Mouse (Mus musculus) MEL (cell line): ENCODE measurements around the gene Nrip1. TPM values are rescaled to one million over a fixed set of nuclear protein-coding genes. Genes with fewer than 3 reads are reported as not detected.

ENCODE experiments used
- DNase-seq: peaks from one replicate; pipeline ENCODE4 v3.0.0; 2011; ENCODE audit warnings: low read depth, low spot score
- H3K27ac ChIP-seq: 2 replicates; pipeline ENCODE4 v1.5.1; 2012; ENCODE audit warnings: low read depth, mild to moderate bottlenecking, control low read depth, low read length, moderate library complexity; ENCODE audit not compliant: control insufficient read depth
- H3K27me3 ChIP-seq, 2 experiments: fragments of 150-350 bp in 1 of 2; sonication (generic) in 1 of 2; 2 replicates each; pipeline ENCODE4 v1.6.1; 2012; ENCODE audit warnings: low read length in 2 of 2, mild to moderate bottlenecking in 2 of 2, improper control_type of control experiment in 1 of 2, moderate library complexity in 1 of 2; ENCODE audit not compliant: insufficient read depth in 2 of 2, control insufficient read depth in 1 of 2
- H3K36me3 ChIP-seq, 2 experiments: 2 replicates each; pipeline ENCODE4 v1.6.1; 2012 to 2014; ENCODE audit warnings: low read length in 2 of 2, improper control_type of control experiment in 1 of 2, inconsistent platforms in 1 of 2, mild to moderate bottlenecking in 1 of 2; ENCODE audit not compliant: insufficient read depth in 2 of 2, control insufficient read depth in 1 of 2
- H3K4me1 ChIP-seq, 2 experiments: fragments of 150-350 bp in 1 of 2; sonication (generic) in 1 of 2; 2 replicates each; pipeline ENCODE4 v1.6.1; 2012; ENCODE audit warnings: low read length in 2 of 2, improper control_type of control experiment in 1 of 2, mild to moderate bottlenecking in 1 of 2; ENCODE audit not compliant: insufficient read depth in 2 of 2, control insufficient read depth in 1 of 2
- H3K4me3 ChIP-seq, 2 experiments: fragments of 150-350 bp in 1 of 2; sonication (generic) in 1 of 2; 2 replicates each; pipeline ENCODE4 v1.5.1; 2012; ENCODE audit warnings: low read depth in 2 of 2, low read length in 2 of 2, mild to moderate bottlenecking in 2 of 2, moderate library complexity in 2 of 2, control low read depth in 1 of 2, improper control_type of control experiment in 1 of 2; ENCODE audit not compliant: control insufficient read depth in 1 of 2, insufficient read depth in 1 of 2
- H3K79me2 ChIP-seq: 2 replicates; pipeline ENCODE4 v1.6.1; 2012; ENCODE audit warnings: mild to moderate bottlenecking, low read length, moderate library complexity; ENCODE audit not compliant: control insufficient read depth, poor library complexity, insufficient read depth
- H3K9ac ChIP-seq: 2 replicates; pipeline ENCODE4 v1.6.1; 2012; ENCODE audit warnings: low read depth, mild to moderate bottlenecking, control low read depth, low read length, moderate library complexity; ENCODE audit not compliant: control insufficient read depth, poor library complexity, severe bottlenecking
- H3K9me3 ChIP-seq: fragments of 150-350 bp; sonication (generic); replicated peaks from 2 replicates; pipeline ENCODE4 v1.6.1; 2012; ENCODE audit warnings: mild to moderate bottlenecking, low read length, improper control_type of control experiment, moderate library complexity; ENCODE audit not compliant: insufficient read depth
- BHLHE40 ChIP-seq: IDR thresholded peaks from 2 replicates; pipeline ENCODE4 v1.6.1; 2012; ENCODE audit warnings: low read depth, mild to moderate bottlenecking, inconsistent platforms, low read length, improper control_type of control experiment, borderline replicate concordance
- CHD1 ChIP-seq: IDR thresholded peaks from 2 replicates; pipeline ENCODE4 v1.6.1; 2012; ENCODE audit warnings: low read depth, mild to moderate bottlenecking, inconsistent platforms, low read length, improper control_type of control experiment
- CHD2 ChIP-seq: IDR thresholded peaks from 2 replicates; pipeline ENCODE4 v1.6.1; 2011; ENCODE audit warnings: low read length, improper control_type of control experiment
- CTCF ChIP-seq, 3 experiments: IDR thresholded peaks in 2 of 3; conservative IDR thresholded peaks in 1 of 3; 2 replicates each; pipeline ENCODE4 v1.5.1; 2011 to 2012; ENCODE audit warnings: low read length in 3 of 3, low read depth in 2 of 3, mild to moderate bottlenecking in 2 of 3, improper control_type of control experiment in 1 of 3, inconsistent platforms in 1 of 3, mixed read lengths in 1 of 3, moderate library complexity in 1 of 3; ENCODE audit not compliant: control insufficient read depth in 1 of 3, insufficient read depth in 1 of 3, poor library complexity in 1 of 3, severe bottlenecking in 1 of 3
- E2F4 ChIP-seq: IDR thresholded peaks from 2 replicates; pipeline ENCODE4 v1.6.1; 2011; ENCODE audit warnings: low read depth, low read length, improper control_type of control experiment, borderline replicate concordance
- ELF1 ChIP-seq: IDR thresholded peaks from 2 replicates; pipeline ENCODE4 v1.6.1; 2014; ENCODE audit warnings: low read depth, mild to moderate bottlenecking, inconsistent platforms, low read length, improper control_type of control experiment, moderate library complexity
- EP300 ChIP-seq, 2 experiments: IDR thresholded peaks; 2 replicates each; pipeline ENCODE4 v1.6.1; 2011; ENCODE audit warnings: improper control_type of control experiment in 2 of 2, low read length in 2 of 2, low read depth in 1 of 2, mild to moderate bottlenecking in 1 of 2
- ETS1 ChIP-seq: IDR thresholded peaks from 2 replicates; pipeline ENCODE4 v1.6.1; 2012; ENCODE audit warnings: low read depth, mild to moderate bottlenecking, inconsistent platforms, low read length, improper control_type of control experiment, moderate library complexity
- GABPA ChIP-seq: IDR thresholded peaks from 2 replicates; pipeline ENCODE4 v1.6.1; 2012; ENCODE audit warnings: low read depth, mild to moderate bottlenecking, inconsistent platforms, low read length, improper control_type of control experiment, moderate library complexity
- GATA1 ChIP-seq: IDR thresholded peaks from 2 replicates; pipeline ENCODE4 v1.6.1; 2011; ENCODE audit warnings: low read depth, low read length, improper control_type of control experiment
- HCFC1 ChIP-seq: IDR thresholded peaks from 2 replicates; pipeline ENCODE4 v1.6.1; 2012; ENCODE audit warnings: low read depth, mild to moderate bottlenecking, inconsistent platforms, low read length, improper control_type of control experiment, moderate library complexity
- JUND ChIP-seq: IDR thresholded peaks from 2 replicates; pipeline ENCODE4 v1.6.1; 2011; ENCODE audit warnings: low read depth, mild to moderate bottlenecking, improper control_type of control experiment, low read length
- KAT2A ChIP-seq: conservative IDR thresholded peaks from 2 replicates; pipeline ENCODE4 v1.6.1; 2012; ENCODE audit warnings: low read depth, low read length, improper control_type of control experiment, inconsistent platforms
- MAFK ChIP-seq: IDR thresholded peaks from 2 replicates; pipeline ENCODE4 v1.6.1; 2011; ENCODE audit warnings: low read depth, mild to moderate bottlenecking, low read length, improper control_type of control experiment, borderline replicate concordance
- MAX ChIP-seq: IDR thresholded peaks from 2 replicates; pipeline ENCODE4 v1.6.1; 2011; ENCODE audit warnings: low read length, improper control_type of control experiment
- MAZ ChIP-seq: IDR thresholded peaks from 2 replicates; pipeline ENCODE4 v1.6.1; 2012; ENCODE audit warnings: low read depth, mild to moderate bottlenecking, inconsistent platforms, low read length, improper control_type of control experiment
- MEF2A ChIP-seq: IDR thresholded peaks from 2 replicates; pipeline ENCODE4 v1.6.1; 2014; ENCODE audit warnings: low read depth, mild to moderate bottlenecking, inconsistent platforms, low read length, improper control_type of control experiment; ENCODE audit not compliant: poor library complexity, insufficient replicate concordance, severe bottlenecking; ENCODE audit errors: extremely low read depth
- MXI1 ChIP-seq: IDR thresholded peaks from 2 replicates; pipeline ENCODE4 v1.6.1; 2011; ENCODE audit warnings: mild to moderate bottlenecking, low read depth, low read length, improper control_type of control experiment
- MYB ChIP-seq: IDR thresholded peaks from 2 replicates; pipeline ENCODE4 v1.6.1; 2011; ENCODE audit warnings: mild to moderate bottlenecking, low read depth, low read length, improper control_type of control experiment
- MYC ChIP-seq: IDR thresholded peaks from 2 replicates; pipeline ENCODE4 v1.6.1; 2011; ENCODE audit warnings: low read depth, mild to moderate bottlenecking, low read length, improper control_type of control experiment, moderate library complexity
- NELFE ChIP-seq: IDR thresholded peaks from 2 replicates; pipeline ENCODE4 v1.6.1; 2011; ENCODE audit warnings: low read depth, low read length, improper control_type of control experiment
- NRF1 ChIP-seq: IDR thresholded peaks from 2 replicates; pipeline ENCODE4 v1.6.1; 2014; ENCODE audit warnings: low read depth, mild to moderate bottlenecking, inconsistent platforms, low read length, improper control_type of control experiment, moderate library complexity; ENCODE audit not compliant: poor library complexity, insufficient read depth, severe bottlenecking
- POLR2A ChIP-seq, 2 experiments: IDR thresholded peaks; 2 replicates each; pipeline ENCODE4 v1.6.1; 2011 to 2012; ENCODE audit warnings: low read length in 2 of 2, mild to moderate bottlenecking in 2 of 2, control low read depth in 1 of 2, improper control_type of control experiment in 1 of 2, low read depth in 1 of 2, moderate library complexity in 1 of 2; ENCODE audit not compliant: control insufficient read depth in 1 of 2, insufficient read depth in 1 of 2, poor library complexity in 1 of 2
- POLR2AphosphoS5 ChIP-seq: IDR thresholded peaks from 2 replicates; pipeline ENCODE4 v1.6.1; 2012; ENCODE audit warnings: low read depth, borderline replicate concordance, mild to moderate bottlenecking, inconsistent platforms, low read length, moderate library complexity, mixed read lengths
- RCOR1 ChIP-seq: IDR thresholded peaks from 2 replicates; pipeline ENCODE4 v1.6.1; 2012; ENCODE audit warnings: low read depth, mild to moderate bottlenecking, inconsistent platforms, low read length, improper control_type of control experiment
- SMC3 ChIP-seq: IDR thresholded peaks from 2 replicates; pipeline ENCODE4 v1.6.1; 2011; ENCODE audit warnings: low read depth, low read length, improper control_type of control experiment
- TAL1 ChIP-seq: IDR thresholded peaks from 2 replicates; pipeline ENCODE4 v1.6.1; 2012; ENCODE audit warnings: mild to moderate bottlenecking, inconsistent platforms, low read length, moderate library complexity, mixed read lengths
- TBP ChIP-seq: IDR thresholded peaks from 2 replicates; pipeline ENCODE4 v1.8.0; 2011; ENCODE audit warnings: low read depth, low read length, improper control_type of control experiment
- TCF12 ChIP-seq: IDR thresholded peaks from 2 replicates; pipeline ENCODE4 v1.6.1; 2014; ENCODE audit warnings: low read depth, mild to moderate bottlenecking, inconsistent platforms, low read length, improper control_type of control experiment, moderate library complexity
- UBTF ChIP-seq: IDR thresholded peaks from 2 replicates; pipeline ENCODE4 v1.6.1; 2012; ENCODE audit warnings: low read depth, mild to moderate bottlenecking, inconsistent platforms, low read length, improper control_type of control experiment, moderate library complexity, borderline replicate concordance; ENCODE audit not compliant: insufficient read depth
- USF2 ChIP-seq, 2 experiments: IDR thresholded peaks; 2 replicates each; pipeline ENCODE4 v1.6.1; 2011 to 2012; ENCODE audit warnings: improper control_type of control experiment in 2 of 2, low read length in 2 of 2, borderline replicate concordance in 1 of 2, inconsistent platforms in 1 of 2, low read depth in 1 of 2, mild to moderate bottlenecking in 1 of 2; ENCODE audit not compliant: insufficient read depth in 1 of 2
- ZC3H11A ChIP-seq: IDR thresholded peaks from 2 replicates; pipeline ENCODE4 v1.6.1; 2012; ENCODE audit warnings: low read depth, mild to moderate bottlenecking, inconsistent platforms, low read length, improper control_type of control experiment
- ZKSCAN1 ChIP-seq: IDR thresholded peaks from 2 replicates; pipeline ENCODE4 v1.6.1; 2012; ENCODE audit warnings: low read depth, mild to moderate bottlenecking, inconsistent platforms, low read length, improper control_type of control experiment, moderate library complexity
- ZMIZ1 ChIP-seq: IDR thresholded peaks from 2 replicates; pipeline ENCODE4 v1.6.1; 2012; ENCODE audit warnings: low read depth, mild to moderate bottlenecking, inconsistent platforms, low read length, improper control_type of control experiment, moderate library complexity
- polyA plus RNA-seq, 2 experiments: library from polyadenylated mRNA; stranded (reverse) in 1 of 2; unstranded in 1 of 2; fragments of >175 nt in 1 of 2; fragments of >200 nt in 1 of 2; gene quantifications; 2 replicates each; pipeline versions ENCODE4 v1.2.1 to v1.2.4; 2012; ENCODE audit warnings: low replicate concordance in 2 of 2, low read depth in 1 of 2; ENCODE audit not compliant: insufficient read length in 2 of 2, insufficient read depth in 1 of 2, missing spikeins in 1 of 2
- total RNA-seq: library from RNA; depleted of rRNA; stranded (reverse); fragments of 300-350 nt; gene quantifications from 2 replicates; pipeline ENCODE4 v1.2.3, GENCODE M21; 2012

The Nrip1 gene
- total and polyA plus RNA-seq, 3 experiments: 13.6 to 42.6 (median 21.1) TPM

DNA sequence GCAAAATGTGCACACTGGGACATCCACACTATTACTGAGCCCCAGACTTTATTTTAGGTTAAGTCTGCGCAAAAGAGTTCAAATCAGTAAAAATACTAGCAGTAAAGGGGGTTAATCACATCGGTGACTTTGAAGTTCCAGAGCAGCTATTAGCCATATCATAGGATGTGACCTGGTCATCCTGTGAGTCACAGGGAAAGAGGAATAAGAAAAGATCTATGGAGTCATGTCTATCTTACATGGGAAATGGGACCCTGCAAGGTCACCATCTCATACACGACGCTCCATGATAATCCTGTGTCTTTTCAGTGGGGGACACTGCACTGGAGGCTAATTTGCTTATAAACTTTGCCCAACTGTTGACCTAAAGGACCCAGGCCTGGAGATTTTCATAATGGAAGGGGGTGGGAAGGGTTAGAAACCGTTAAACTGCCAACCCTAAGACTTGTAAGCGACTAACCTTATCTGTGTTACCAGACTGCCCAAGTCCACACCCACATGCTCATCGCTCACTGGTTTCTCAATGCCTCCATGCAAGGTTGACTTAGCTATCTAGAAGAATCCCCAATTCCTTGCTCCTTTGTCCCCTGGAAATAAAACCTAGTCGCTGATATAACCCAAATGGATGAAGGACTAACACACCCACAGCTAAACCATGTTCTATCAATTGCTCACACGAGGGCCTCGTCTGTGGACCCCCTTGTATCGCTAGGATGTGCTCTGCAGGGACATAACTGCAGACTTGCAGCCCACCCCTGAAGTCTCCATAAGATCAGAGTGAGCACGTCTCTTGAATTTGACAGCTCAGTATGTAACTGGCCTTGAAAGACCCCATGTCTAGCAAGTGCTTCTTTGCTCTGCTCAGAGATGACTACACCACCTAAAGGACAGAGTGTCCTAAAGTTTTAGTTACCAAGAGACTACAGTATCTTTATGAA is 59.3 kb downstream of the Nrip1 start:
- H3K9me3 ChIP-seq: no peaks in the 10 kb centered on the region
- DNase-seq: peak; percentile 92
- no peak overlapping the region; a peak in 1 of 4 replicates for H3K4me3 ChIP-seq
- H3K4me1 ChIP-seq: peaks cover 47 to 48% of the 10 kb centered on the region in 2 experiments
- H3K36me3 ChIP-seq: peaks cover 4 to 62% of the 10 kb centered on the region in 2 experiments; a peak in 3 of 4 replicates
- H3K27ac ChIP-seq: peak overlapping the region; percentile 99
- H3K9ac ChIP-seq: peak overlapping the region; percentile 64
- H3K27me3 ChIP-seq: no peaks in the 10 kb centered on the region
- peaks cover 38% of the 10 kb centered on the region for H3K79me2 ChIP-seq
- TF ChIP-seq CTCF (IDR thresholded peaks at IDR 0.05 in 2 of 3, conservative IDR thresholded peaks at IDR 0.05 in 1 of 3; ENCODE audit: control insufficient read depth in 1 of 3, insufficient read depth in 1 of 3, low read depth in 2 of 3, low read length in 3 of 3, poor library complexity in 1 of 3, severe bottlenecking in 1 of 3) (no peak), USF2 (IDR thresholded peaks at IDR 0.05; ENCODE audit: borderline replicate concordance in 1 of 2, insufficient read depth in 1 of 2, low read depth in 1 of 2, low read length in 2 of 2) (no peak), BHLHE40 (no peak), GATA1 (peak; percentile 93), POLR2AphosphoS5 (no peak), EP300 (IDR thresholded peaks at IDR 0.05; ENCODE audit: low read depth in 1 of 2, low read length in 2 of 2) (peak; percentile 98 to 100), ZMIZ1 (no peak; the same call in 1 of the 2 replicates), POLR2A (IDR thresholded peaks at IDR 0.05; ENCODE audit: control insufficient read depth in 1 of 2, insufficient read depth in 1 of 2, low read depth in 1 of 2, low read length in 2 of 2, poor library complexity in 1 of 2) (peak in 1 of 2 experiments; percentile 61; a peak in 2 of 4 replicates), NRF1 (peak; percentile 31; the same call in 1 of the 2 replicates), MYB (peak; percentile 100), ZKSCAN1 (no peak), MXI1 (peak; percentile 37), JUND (peak; percentile 88), ETS1 (peak; percentile 90), ELF1 (no peak), KAT2A (no peak), ZC3H11A (no peak), HCFC1 (0 out of 2 replicates have a peak, but pooled peaks have one; percentile 18), UBTF (no peak), TAL1 (peak; percentile 94), GABPA (no peak), MAFK (no peak), TCF12 (peak; percentile 97), RCOR1 (peak; percentile 73), TBP (peak; percentile 68; the same call in 1 of the 2 replicates), E2F4 (peak; percentile 49; the same call in 1 of the 2 replicates), MEF2A (peak; percentile 50; the same call in 1 of the 2 replicates), NELFE (peak; percentile 63), CHD1 (0 out of 2 replicates have a peak, but pooled peaks have one; percentile 56), MAX (peak; percentile 82), MAZ (peak; percentile 74), SMC3 (no peak), MYC (peak; percentile 92), CHD2 (peak; percentile 68)
